Mouse (Mus musculus): ENCODE measurements around the gene Tradd.

GRCm38 (mm10) chr8:105295256-105295655, 30.8 kb upstream of the Tradd start:
- TF ChIP-seq CTCF (IDR thresholded peaks at IDR 0.05; ENCODE audit: low read depth) (no peak), EP300 (IDR thresholded peaks at IDR 0.05; ENCODE audit: low read depth) (no peak)

Data from liver, embryonic 14.5 days (tissue).